Mouse (Mus musculus): ENCODE measurements around the gene Ikbip. TPM values are rescaled to one million over a fixed set of nuclear protein-coding genes. Genes with fewer than 3 reads are reported as not detected.

The Ikbip gene
- polyA plus RNA-seq, 1 experiment from 2014 or later = 19.4 TPM

- no peak overlapping the region for H3K9ac ChIP-seq (ENCODE audit: low read depth, low read length)
- 0 out of 2 replicates have a peak, but pooled peaks have one; percentile 35 for ATAC-seq
- H3K9me3 ChIP-seq (ENCODE audit: control insufficient read depth) = no peaks in the 10 kb centered on the region
- peak; percentile 32; the same call in 1 of the 2 replicates for TF ChIP-seq CTCF (IDR thresholded peaks at IDR 0.05; ENCODE audit: low read depth)
- no peak overlapping the region for H3K4me3 ChIP-seq (ENCODE audit: low read depth, low read length)
- peaks cover 17% of the 10 kb centered on the region; the same call in 1 of the 2 replicates for H3K36me3 ChIP-seq (ENCODE audit: control insufficient read depth, insufficient read depth)
- H3K4me1 ChIP-seq (replicated peaks; ENCODE audit: control insufficient read depth, insufficient read depth, low read length) = no peaks in the 10 kb centered on the region
- H3K27me3 ChIP-seq (replicated peaks; ENCODE audit: control insufficient read depth, insufficient read depth, low read length) = no peaks in the 10 kb centered on the region
- H3K4me2 ChIP-seq (replicated peaks; ENCODE audit: low read depth) = no peak overlapping the region
- WGBS = 66% methylated on average over 10 of the region's 10 CpGs
- no peak overlapping the region for H3K27ac ChIP-seq (ENCODE audit: low read depth, low read length)
Measured at GRCm38 (mm10) chr10:91142654-91143191, 60.0 kb downstream of the Ikbip start.

DNA sequence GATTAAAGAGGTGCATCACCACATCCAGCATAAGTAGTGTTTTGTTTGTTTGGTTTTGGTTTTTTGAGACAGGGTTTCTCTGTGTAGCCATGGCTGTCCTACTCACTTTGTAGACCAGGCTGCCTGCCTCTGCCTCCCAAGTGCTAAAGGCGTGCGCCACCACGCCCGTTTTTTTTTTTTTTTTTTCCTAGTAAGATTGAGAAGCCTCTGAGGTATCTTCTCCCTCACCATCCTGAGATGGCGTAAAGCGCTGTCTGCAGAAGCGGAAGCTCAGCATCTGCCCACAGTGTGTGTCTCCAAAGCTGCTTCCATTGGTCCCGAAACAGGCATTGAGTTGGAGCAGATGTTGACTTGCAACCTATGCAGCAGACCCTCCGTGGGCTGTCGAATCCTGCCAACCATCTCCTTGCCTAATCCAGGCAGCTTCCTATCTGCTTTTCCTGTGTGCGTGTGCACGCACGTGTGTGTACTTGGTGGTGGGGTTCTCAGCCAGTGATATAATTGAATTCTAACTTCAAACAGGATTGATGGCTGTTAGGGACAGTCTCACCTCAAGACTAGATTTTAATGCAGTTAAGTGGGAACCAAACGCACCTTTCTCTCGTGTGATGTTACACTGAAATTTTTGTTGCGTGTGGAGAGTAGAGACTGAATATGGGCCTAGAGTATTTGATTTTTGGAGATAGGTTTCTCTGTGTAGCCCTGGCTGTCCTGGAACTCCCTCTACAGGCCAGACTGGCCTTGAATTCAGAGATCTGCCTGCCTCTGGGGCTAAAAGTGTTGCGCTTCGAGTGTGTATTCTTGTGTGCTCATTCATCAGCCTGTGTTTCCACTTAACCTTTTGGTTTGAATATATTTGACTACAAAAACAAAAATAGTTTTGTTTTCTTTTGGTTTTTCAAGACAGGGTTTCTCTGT, 60.8 kb downstream of the Ikbip start:
- WGBS = 58% methylated on average over 18 of the region's 18 CpGs
- H3K4me3 ChIP-seq (ENCODE audit: low read depth, low read length) = no peak overlapping the region
- H3K4me1 ChIP-seq (replicated peaks; ENCODE audit: control insufficient read depth, insufficient read depth, low read length) = no peaks in the 10 kb centered on the region
- peak; percentile 48 for TF ChIP-seq CTCF (IDR thresholded peaks at IDR 0.05; ENCODE audit: low read depth)
- no peak for ATAC-seq
- H3K4me2 ChIP-seq (replicated peaks; ENCODE audit: low read depth) = no peak overlapping the region
- peaks cover 18% of the 10 kb centered on the region; the same call in 1 of the 2 replicates for H3K36me3 ChIP-seq (ENCODE audit: control insufficient read depth, insufficient read depth)
- H3K9me3 ChIP-seq (ENCODE audit: control insufficient read depth) = no peaks in the 10 kb centered on the region
- H3K9ac ChIP-seq (ENCODE audit: low read depth, low read length) = no peak overlapping the region
- H3K27ac ChIP-seq (ENCODE audit: low read depth, low read length) = no peak overlapping the region
- H3K27me3 ChIP-seq (replicated peaks; ENCODE audit: control insufficient read depth, insufficient read depth, low read length) = no peaks in the 10 kb centered on the region

GRCm38 (mm10) chr10:91145413-91145812, 62.7 kb downstream of the Ikbip start:
- no peak overlapping the region for H3K27ac ChIP-seq (ENCODE audit: low read depth, low read length)
- no peak overlapping the region for H3K4me2 ChIP-seq (replicated peaks; ENCODE audit: low read depth)
- H3K27me3 ChIP-seq (replicated peaks; ENCODE audit: control insufficient read depth, insufficient read depth, low read length) = no peaks in the 10 kb centered on the region

More at GRCm38 (mm10) chr10:91145413-91145812, 62.7 kb downstream of the Ikbip start:
- no peaks in the 10 kb centered on the region for H3K9me3 ChIP-seq (ENCODE audit: control insufficient read depth)
- no peak for ATAC-seq
- no peaks in the 10 kb centered on the region for H3K4me1 ChIP-seq (replicated peaks; ENCODE audit: control insufficient read depth, insufficient read depth, low read length)
- WGBS = 95% methylated on average over 7 of the region's 7 CpGs
- no peak for TF ChIP-seq CTCF (IDR thresholded peaks at IDR 0.05; ENCODE audit: low read depth)
- H3K36me3 ChIP-seq (ENCODE audit: control insufficient read depth, insufficient read depth) = peaks cover 32% of the 10 kb centered on the region
- no peak overlapping the region for H3K9ac ChIP-seq (ENCODE audit: low read depth, low read length)
- H3K4me3 ChIP-seq (ENCODE audit: low read depth, low read length) = no peak overlapping the region

Other genes starting within 250 kb of the Ikbip start
- gene Apaf1, start 170 bp upstream of the Ikbip start, polyA plus RNA-seq (2015; fragmentation: Nextera tagmentation; extraction: Ambion mirVana) = 26.5 and 32.4 TPM in 2 replicates
- 1,127 and 1,178 TPM in 2 replicates for gene Slc25a3, start 41.1 kb downstream of the Ikbip start, polyA plus RNA-seq (2015; fragmentation: Nextera tagmentation; extraction: Ambion mirVana)
- gene Tmpo, start 98.4 kb downstream of the Ikbip start, polyA plus RNA-seq (2015; fragmentation: Nextera tagmentation; extraction: Ambion mirVana) = 57.7 and 59.7 TPM in 2 replicates

Measured in intestine, postnatal 0 days (tissue).